Mouse (Mus musculus) midbrain, embryonic 11.5 days (tissue): ENCODE data around the gene Frmd4a. TPM values are rescaled to one million over a fixed set of nuclear protein-coding genes. Genes with fewer than 3 reads are reported as not detected.

Experiments used
- ATAC-seq: fragments of 200-750 bp; cut with Nextera tagmentation; 2 replicates; pipeline ENCODE4 v1.8.0; 2017; ENCODE audit warnings: moderate TSS enrichment, moderate library complexity; ENCODE audit not compliant: low FRiP score
- DNase-seq: peaks from one replicate; pipeline ENCODE4 v3.0.0; 2015; ENCODE audit warnings: low spot score; ENCODE audit errors: missing footprints
- H3K27ac ChIP-seq: fragments of 300-500 bp; sonication (generic); 2 replicates; pipeline ENCODE4 v1.5.1; 2014; ENCODE audit warnings: low read depth, low read length
- H3K27me3 ChIP-seq: fragments of 300-500 bp; sonication (generic); 2 replicates; pipeline ENCODE4 v1.6.1; 2014; ENCODE audit warnings: mild to moderate bottlenecking, low read length, moderate library complexity, mixed read lengths; ENCODE audit not compliant: control insufficient read depth, insufficient read depth
- H3K36me3 ChIP-seq: fragments of 300-500 bp; sonication (generic); 2 replicates; pipeline ENCODE4 v1.6.1; 2014; ENCODE audit warnings: mild to moderate bottlenecking, low read length, moderate library complexity, mixed read lengths; ENCODE audit not compliant: control insufficient read depth, insufficient read depth
- H3K4me1 ChIP-seq: fragments of 300-500 bp; sonication (generic); 2 replicates; pipeline ENCODE4 v1.6.1; 2014; ENCODE audit warnings: low read length; ENCODE audit not compliant: control insufficient read depth, insufficient read depth
- H3K4me2 ChIP-seq: fragments of 300-500 bp; sonication (generic); 2 replicates; pipeline ENCODE4 v1.6.1; 2014; ENCODE audit warnings: mild to moderate bottlenecking, moderate library complexity
- H3K4me3 ChIP-seq: fragments of 300-500 bp; sonication (generic); 2 replicates; pipeline ENCODE4 v1.5.1; 2014; ENCODE audit warnings: low read depth, low read length
- H3K9ac ChIP-seq: fragments of 300-500 bp; sonication (generic); 2 replicates; pipeline ENCODE4 v1.6.1; 2014; ENCODE audit warnings: low read length
- H3K9me3 ChIP-seq: fragments of 300-500 bp; sonication (generic); 2 replicates; pipeline ENCODE4 v1.6.1; 2016; ENCODE audit warnings: low read length; ENCODE audit not compliant: control insufficient read depth
- WGBS: fragments of 180-500 bp; shearing (Covaris S2); extraction: QIAGEN DNeasy Blood & Tissue Kit; methylation state at CpG from one replicate; pipeline ENCODE4 v1.1.7; 2014; 5-methylcytosine and 5-hydroxymethylcytosine counted together
- polyA plus RNA-seq: library from polyadenylated mRNA; unstranded; fragments of >200 nt; fragmentation: Nextera tagmentation; extraction: Ambion mirVana; gene quantifications from 2 replicates; pipeline ENCODE4 v1.2.1, GENCODE M21; 2014

Gene Frmd4a
- polyA plus RNA-seq, 1 experiment from 2014 or later: 35.2 TPM

DNA sequence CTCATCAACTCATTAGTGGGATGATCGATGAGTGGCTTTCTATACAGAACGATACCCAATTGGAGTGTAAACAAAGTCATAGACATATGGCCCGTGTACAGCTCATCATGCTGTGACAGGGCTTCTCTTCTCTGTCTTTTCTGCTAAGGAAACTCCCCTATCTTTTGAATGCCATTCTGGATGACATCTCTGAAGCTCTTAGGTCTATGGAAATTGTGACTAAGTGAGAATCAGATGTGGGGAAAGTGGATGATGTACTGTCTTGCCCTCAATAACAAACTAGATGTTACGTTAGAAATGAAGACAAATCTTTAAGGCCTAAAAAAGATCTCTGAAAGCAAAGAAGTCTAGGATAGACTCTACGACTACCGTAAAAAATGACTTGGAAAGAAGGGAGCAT lies 362.9 kb downstream of the Frmd4a start:
- Histone ChIP-seq H3K4me3 (no peak overlapping the region), H3K36me3 (no peaks in the 10 kb centered on the region), H3K4me2 (no peak overlapping the region), H3K9me3 (no peaks in the 10 kb centered on the region), H3K9ac (no peak overlapping the region), H3K4me1 (no peaks in the 10 kb centered on the region), H3K27me3 (no peaks in the 10 kb centered on the region), H3K27ac (no peak overlapping the region)
- ATAC-seq: no peak
- DNase-seq: no peak
- WGBS: 92% methylated on average over 6 of the region's 6 CpGs

DNA sequence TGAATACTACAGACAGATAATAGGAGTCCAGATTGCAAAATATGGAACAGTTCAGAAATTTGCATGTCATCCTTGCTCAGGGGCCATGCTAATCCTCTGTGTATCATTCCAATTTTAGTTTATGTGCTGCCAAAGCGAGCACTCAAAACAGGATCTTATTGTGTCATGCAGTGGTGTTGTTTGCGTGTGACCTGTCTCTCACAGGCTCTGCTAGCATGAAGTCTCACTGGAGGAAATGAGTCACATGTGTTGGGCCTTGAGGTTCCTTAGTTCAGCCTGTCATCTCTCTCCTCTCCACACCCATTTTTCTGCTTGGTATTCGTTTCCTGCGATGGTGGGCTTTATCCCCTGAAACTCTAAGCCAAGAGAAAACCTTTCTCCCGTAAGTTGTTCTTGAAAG lies 363.4 kb downstream of the Frmd4a start:
- Histone ChIP-seq H3K4me1 (no peaks in the 10 kb centered on the region), H3K27me3 (no peaks in the 10 kb centered on the region), H3K4me2 (no peak overlapping the region), H3K9me3 (no peaks in the 10 kb centered on the region), H3K4me3 (no peak overlapping the region), H3K27ac (no peak overlapping the region), H3K9ac (no peak overlapping the region), H3K36me3 (no peaks in the 10 kb centered on the region)
- DNase-seq: peak; percentile 44
- WGBS: 93% methylated on average over 5 of the region's 5 CpGs
- no peak for ATAC-seq

DNA sequence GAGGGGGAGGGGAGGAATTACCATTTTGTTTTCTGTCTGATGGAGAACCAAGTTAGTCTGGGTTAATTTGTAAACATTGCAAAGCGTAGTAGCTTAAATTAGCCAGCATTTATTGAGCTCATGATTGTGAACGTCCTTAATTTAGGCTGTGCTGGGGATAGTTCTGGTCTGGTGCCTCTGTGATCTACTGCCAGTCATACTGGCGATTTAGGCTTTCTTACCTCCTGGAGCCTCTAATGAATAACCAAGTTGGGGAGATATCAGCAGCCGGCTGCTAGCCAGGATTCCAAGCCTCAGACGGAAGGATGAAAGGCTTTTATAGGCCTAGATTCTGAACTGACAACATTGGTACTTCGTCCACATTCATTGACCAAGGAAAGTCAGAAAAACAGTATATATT lies 369.0 kb downstream of the Frmd4a start:
- Histone ChIP-seq H3K9ac (no peak overlapping the region), H3K4me3 (no peak overlapping the region), H3K9me3 (no peaks in the 10 kb centered on the region), H3K36me3 (no peaks in the 10 kb centered on the region), H3K4me1 (peaks cover 4% of the 10 kb centered on the region; the same call in 1 of the 2 replicates), H3K27ac (no peak overlapping the region), H3K27me3 (no peaks in the 10 kb centered on the region), H3K4me2 (no peak overlapping the region)
- no peak for ATAC-seq
- 24% methylated on average over 6 of the region's 6 CpGs for WGBS
- no peak for DNase-seq

DNA sequence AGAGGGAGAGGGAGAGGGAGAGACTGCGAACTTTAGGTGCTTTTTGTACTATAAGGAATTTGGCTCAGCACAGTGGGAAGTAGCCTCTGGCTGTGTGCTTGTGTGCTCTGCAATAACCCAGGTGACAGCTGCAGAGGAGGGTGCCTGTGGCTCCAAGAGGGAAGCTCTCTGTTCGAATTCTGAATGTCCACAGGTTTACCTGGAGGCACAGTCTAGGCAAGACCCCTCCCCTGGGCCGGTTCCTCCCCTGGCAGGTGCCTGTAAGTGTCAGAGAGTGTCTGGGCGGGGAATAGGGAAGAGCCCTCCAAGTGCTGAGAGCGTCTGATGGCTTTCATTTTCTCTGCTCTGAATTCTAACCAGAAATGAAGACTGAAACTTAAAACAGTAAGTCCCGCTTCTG lies 371.8 kb downstream of the Frmd4a start:
- no peaks in the 10 kb centered on the region; the same call in 1 of the 2 replicates for H3K9me3 ChIP-seq
- H3K4me1 ChIP-seq: peaks cover 4% of the 10 kb centered on the region; the same call in 1 of the 2 replicates
- no peak overlapping the region for H3K27ac ChIP-seq
- WGBS: 19% methylated on average over 6 of the region's 6 CpGs
- DNase-seq: no peak
- no peaks in the 10 kb centered on the region for H3K36me3 ChIP-seq
- no peaks in the 10 kb centered on the region for H3K27me3 ChIP-seq
- H3K4me2 ChIP-seq: no peak overlapping the region
- no peak overlapping the region for H3K4me3 ChIP-seq
- ATAC-seq: no peak
- no peak overlapping the region for H3K9ac ChIP-seq

DNA sequence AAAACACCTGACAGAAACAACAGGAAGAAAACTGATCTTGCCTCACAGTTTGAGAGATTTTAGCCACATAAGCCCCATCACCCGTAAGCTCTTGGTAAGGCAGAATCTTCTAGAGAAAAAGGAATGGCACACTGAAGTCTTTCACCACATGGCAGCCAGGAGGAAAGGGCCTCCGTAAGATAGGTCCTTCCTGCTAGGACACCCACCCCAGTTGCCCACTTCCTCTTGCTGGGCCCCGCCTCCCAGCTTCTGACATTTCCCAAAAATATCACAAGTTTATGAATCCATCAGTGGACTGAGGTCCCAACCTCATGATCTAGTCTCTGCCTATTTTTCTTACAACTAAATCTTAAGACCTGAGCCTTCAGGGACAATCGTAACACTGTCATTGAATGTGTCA lies 373.6 kb downstream of the Frmd4a start:
- Histone ChIP-seq H3K9ac (no peak overlapping the region), H3K9me3 (no peaks in the 10 kb centered on the region; the same call in 1 of the 2 replicates), H3K27ac (no peak overlapping the region), H3K4me2 (no peak overlapping the region), H3K4me1 (peaks cover 4% of the 10 kb centered on the region; the same call in 1 of the 2 replicates), H3K4me3 (no peak overlapping the region), H3K36me3 (no peaks in the 10 kb centered on the region), H3K27me3 (no peaks in the 10 kb centered on the region)
- DNase-seq: no peak
- ATAC-seq: no peak
- WGBS: 88% methylated on average over 4 of the region's 4 CpGs

DNA sequence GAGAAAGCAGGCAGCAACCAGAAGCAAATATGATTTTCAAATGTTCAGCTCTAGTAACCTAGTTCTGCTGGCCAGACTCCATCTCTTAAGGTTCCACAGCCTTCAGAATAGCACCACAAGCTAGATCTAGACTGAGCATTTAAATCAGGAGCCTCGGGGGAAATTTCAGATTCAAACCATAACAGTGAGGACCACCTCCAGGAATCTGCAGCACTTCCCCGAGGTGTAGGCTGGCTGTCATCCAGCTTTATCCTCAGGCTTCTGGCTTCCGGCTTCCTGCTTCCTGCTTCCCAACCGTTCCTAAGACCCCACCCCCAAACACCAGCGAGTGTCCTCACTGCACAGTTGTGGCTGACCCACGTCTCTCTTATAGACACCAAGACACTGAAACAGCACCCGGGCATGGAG lies 374.2 kb downstream of the Frmd4a start:
- 56% methylated on average over 7 of the region's 7 CpGs for WGBS
- Histone ChIP-seq H3K36me3 (no peaks in the 10 kb centered on the region), H3K4me2 (no peak overlapping the region), H3K27me3 (no peaks in the 10 kb centered on the region), H3K9ac (no peak overlapping the region), H3K9me3 (no peaks in the 10 kb centered on the region; the same call in 1 of the 2 replicates), H3K4me1 (peaks cover 4% of the 10 kb centered on the region; the same call in 1 of the 2 replicates), H3K4me3 (no peak overlapping the region), H3K27ac (no peak overlapping the region)
- DNase-seq (no peak), ATAC-seq (no peak)

DNA sequence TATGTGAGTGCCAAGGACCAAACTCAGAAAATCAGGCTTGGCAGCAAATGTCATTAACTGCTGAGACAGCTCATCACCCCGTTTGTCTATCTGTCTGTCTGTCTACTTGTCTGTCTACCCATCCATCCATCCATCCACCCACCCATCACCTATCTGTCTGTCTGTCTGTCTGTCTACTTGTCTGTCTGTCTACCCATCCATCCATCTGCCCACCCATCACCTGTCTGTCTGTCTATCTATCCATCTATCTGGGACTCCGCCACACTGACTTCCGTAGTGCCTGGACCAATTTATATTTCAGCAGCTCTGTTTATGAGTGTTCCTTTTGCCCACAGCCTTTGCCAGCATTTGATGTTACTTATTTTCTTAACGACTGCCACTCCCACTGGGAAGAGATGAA lies 375.5 kb downstream of the Frmd4a start:
- Histone ChIP-seq H3K4me1 (peaks cover 4% of the 10 kb centered on the region; the same call in 1 of the 2 replicates), H3K9me3 (no peaks in the 10 kb centered on the region; the same call in 1 of the 2 replicates), H3K36me3 (no peaks in the 10 kb centered on the region), H3K9ac (no peak overlapping the region), H3K27ac (no peak overlapping the region), H3K4me2 (no peak overlapping the region), H3K4me3 (no peak overlapping the region), H3K27me3 (no peaks in the 10 kb centered on the region)
- WGBS: 92% methylated on average over 4 of the region's 4 CpGs
- DNase-seq: peak; percentile 75
- ATAC-seq: no peak

DNA sequence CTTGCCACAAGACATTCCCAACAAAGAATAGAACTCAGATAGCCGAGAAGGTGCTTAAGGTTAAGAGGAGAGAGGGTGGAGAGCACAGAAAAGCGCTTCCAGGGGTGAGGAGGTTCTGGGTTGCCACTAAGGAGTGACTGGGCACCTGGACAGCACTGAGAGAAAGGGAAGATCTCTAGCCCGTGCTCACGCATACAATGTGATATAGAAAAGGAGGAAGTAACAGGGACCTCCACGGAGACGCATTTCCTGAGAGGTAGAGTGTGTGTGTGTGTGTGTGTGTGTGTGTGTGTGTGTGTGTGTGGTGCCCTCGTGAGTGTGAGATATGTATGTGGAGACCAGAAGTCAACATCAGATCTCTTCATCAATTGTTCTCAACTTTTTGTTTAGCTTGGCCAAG lies 377.1 kb downstream of the Frmd4a start:
- peaks cover under 1% of the 10 kb centered on the region; the same call in 1 of the 2 replicates for H3K4me1 ChIP-seq
- DNase-seq (no peak), ATAC-seq (no peak)
- H3K4me2 ChIP-seq: no peak overlapping the region
- H3K4me3 ChIP-seq: no peak overlapping the region
- no peaks in the 10 kb centered on the region for H3K27me3 ChIP-seq
- 85% methylated on average over 7 of the region's 7 CpGs for WGBS
- H3K36me3 ChIP-seq: no peaks in the 10 kb centered on the region
- no peak overlapping the region for H3K9ac ChIP-seq
- no peaks in the 10 kb centered on the region; the same call in 1 of the 2 replicates for H3K9me3 ChIP-seq
- no peak overlapping the region for H3K27ac ChIP-seq

DNA sequence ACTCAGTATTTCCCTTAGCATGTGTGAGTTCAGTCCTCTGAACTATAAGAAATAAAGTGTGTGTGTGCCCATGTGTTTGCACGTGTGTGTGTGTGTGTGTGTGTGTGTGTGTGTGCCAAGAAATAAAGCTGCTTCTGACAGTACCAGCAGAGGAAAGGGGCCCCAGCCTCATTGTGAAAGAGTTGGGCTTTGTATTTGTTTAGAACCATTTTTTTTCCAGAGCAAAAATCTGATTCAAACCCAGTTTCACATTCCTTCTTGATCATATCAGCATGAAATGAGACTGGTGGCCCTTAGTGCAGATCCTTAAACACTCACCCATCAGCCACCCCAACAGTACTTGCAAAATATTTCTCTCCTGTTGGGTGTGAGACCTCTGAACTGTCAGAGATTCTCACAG lies 382.2 kb downstream of the Frmd4a start:
- Histone ChIP-seq H3K36me3 (no peaks in the 10 kb centered on the region), H3K27me3 (no peaks in the 10 kb centered on the region), H3K4me2 (no peak overlapping the region), H3K4me3 (no peak overlapping the region), H3K9me3 (no peaks in the 10 kb centered on the region), H3K9ac (no peak overlapping the region), H3K27ac (no peak overlapping the region), H3K4me1 (peaks cover 8% of the 10 kb centered on the region; the same call in 1 of the 2 replicates)
- DNase-seq: peak; percentile 82
- no peak for ATAC-seq
- 70% methylated on average over 1 of the region's 1 CpGs for WGBS
